Mouse (Mus musculus): ENCODE data around the gene Arfgap1.

DNA sequence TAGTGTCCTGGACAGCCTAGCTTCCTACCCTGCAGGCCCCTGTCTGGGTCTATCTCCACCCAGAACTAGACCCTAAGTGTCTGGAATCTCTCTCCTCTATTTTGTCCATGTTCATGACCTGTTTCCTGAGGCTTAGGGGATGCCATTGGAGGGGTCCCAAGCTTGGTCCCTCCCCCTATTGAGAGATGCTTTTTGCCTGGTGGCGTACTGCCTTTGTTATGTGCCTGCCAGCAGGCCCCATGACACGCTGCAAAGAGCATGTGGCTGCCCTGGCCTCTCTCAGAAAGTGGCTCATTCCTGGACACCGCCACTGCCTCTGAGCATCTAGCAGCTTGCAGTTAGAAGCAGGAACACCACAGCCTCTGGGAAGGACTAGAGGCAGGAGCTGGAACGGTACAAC, 38.3 kb upstream of the Arfgap1 start, which contains the start of gene Birc7:
- TF ChIP-seq CTCF (IDR thresholded peaks at IDR 0.05) (no peak), POLR2A (IDR thresholded peaks at IDR 0.05; ENCODE audit: insufficient read depth, low read depth, low read length) (no peak), EP300 (IDR thresholded peaks at IDR 0.05; ENCODE audit: insufficient read depth, low read depth, low read length) (no peak)

Measured in heart, adult 2 months (tissue).